Mouse (Mus musculus) heart, adult 18-20 months (tissue): ENCODE data around the gene Flrt2. TPM values are rescaled to one million over a fixed set of nuclear protein-coding genes. Genes with fewer than 3 reads are reported as not detected.
"Not testable (repeated sequence)": the region's sequence is repeated elsewhere in the genome, so short reads cannot be mapped to it uniquely, and the experiment has no call there.

Experiments used
- DNase-seq, 2 experiments: peaks; one replicate each; pipeline ENCODE4 v3.0.0; 2021 to 2022; ENCODE audit warnings: mixed read lengths in 1 of 2
- long read RNA-seq, 2 experiments: library from polyadenylated mRNA; stranded (forward); transcript quantifications; one replicate each; pipeline ENCODE4 v2.0.0; 2021
- total RNA-seq, 2 experiments: library from RNA; stranded (reverse); gene quantifications; 2 replicates each; pipeline ENCODE4 v1.2.3; 2021

The Flrt2 gene
- 1 to 10 TPM; 4.5 to 7.3 TPM for total RNA-seq
- long read RNA-seq, experiment 1, full-length matches to known transcripts = 1 of 2 reads
- long read RNA-seq, experiment 1, partial matches to known transcripts = 0 of 2 reads
- long read RNA-seq, experiment 1, other reads (novel, unspliced or antisense) = 1 of 2 reads
- long read RNA-seq, experiment 2 = 0 reads

- DNase-seq = peak; percentile 39 to 53
Measured at GRCm38 (mm10) chr12:95691961-95692767, at the start of gene Flrt2. Flrt2 (plus strand) TSS chr12:95692226.

GRCm38 (mm10) chr12:95642226-95642625 lies 49.8 kb upstream of the Flrt2 start:
- DNase-seq = no peak

- not testable (repeated sequence) for DNase-seq
Measured at GRCm38 (mm10) chr12:95647179-95647578, 44.8 kb upstream of the Flrt2 start.

GRCm38 (mm10) chr12:95652172-95653156 lies 39.6 kb upstream of the Flrt2 start:
- no peak for DNase-seq

GRCm38 (mm10) chr12:95656594-95656993 lies 35.4 kb upstream of the Flrt2 start:
- no peak for DNase-seq

GRCm38 (mm10) chr12:95667296-95667695 lies 24.7 kb upstream of the Flrt2 start:
- DNase-seq = no peak

- peak in 1 of 2 experiments; percentile 13 for DNase-seq
Measured at GRCm38 (mm10) chr12:95675711-95676110, 16.3 kb upstream of the Flrt2 start.

- DNase-seq = peak; percentile 20 to 42
Measured at GRCm38 (mm10) chr12:95690819-95691218, 1.2 kb upstream of the Flrt2 start.

- DNase-seq = peak; percentile 12 to 45
Measured at GRCm38 (mm10) chr12:95692948-95693650, 1.1 kb downstream of the Flrt2 start.

- peak; percentile 79 to 82 for DNase-seq
Measured at GRCm38 (mm10) chr12:95693651-95694471, 1.8 kb downstream of the Flrt2 start.

GRCm38 (mm10) chr12:95694507-95694906 lies 2.5 kb downstream of the Flrt2 start:
- DNase-seq = no peak

- DNase-seq = peak; percentile 80 to 82
Measured at GRCm38 (mm10) chr12:95694991-95695833, 3.2 kb downstream of the Flrt2 start.

GRCm38 (mm10) chr12:95695834-95696521 lies 4.0 kb downstream of the Flrt2 start:
- peak in 1 of 2 experiments; percentile 62 for DNase-seq

- DNase-seq = peak in 1 of 2 experiments; percentile 17
Measured at GRCm38 (mm10) chr12:95696522-95697025, 4.5 kb downstream of the Flrt2 start.

GRCm38 (mm10) chr12:95698556-95698955 lies 6.5 kb downstream of the Flrt2 start:
- peak in 1 of 2 experiments; percentile 20 for DNase-seq

GRCm38 (mm10) chr12:95700746-95701145 lies 8.7 kb downstream of the Flrt2 start:
- peak; percentile 70 to 79 for DNase-seq

GRCm38 (mm10) chr12:95701580-95701979 lies 9.6 kb downstream of the Flrt2 start:
- no peak for DNase-seq

GRCm38 (mm10) chr12:95705006-95705405 lies 13.0 kb downstream of the Flrt2 start:
- DNase-seq = no peak

GRCm38 (mm10) chr12:95723265-95723664 lies 31.2 kb downstream of the Flrt2 start:
- DNase-seq = no peak
